Mouse (Mus musculus) forebrain, embryonic 16.5 days (tissue): ENCODE data around the gene Abca7. TPM values are rescaled to one million over a fixed set of nuclear protein-coding genes. Genes with fewer than 3 reads are reported as not detected.

Experiments
- ATAC-seq: fragments of 200-750 bp; cut with Nextera tagmentation; 2 replicates; pipeline ENCODE4 v1.8.0; 2017; ENCODE audit warnings: mild to moderate bottlenecking, moderate library complexity
- H3K27ac ChIP-seq: fragments of 300-500 bp; sonication (generic); 2 replicates; pipeline ENCODE4 v1.5.1; 2014; ENCODE audit warnings: low read length, control low read depth
- H3K27me3 ChIP-seq: fragments of 300-500 bp; sonication (generic); replicated peaks from 2 replicates; pipeline ENCODE4 v1.6.1; 2014; ENCODE audit warnings: low read length; ENCODE audit not compliant: control insufficient read depth, insufficient read depth
- H3K36me3 ChIP-seq: fragments of 300-500 bp; sonication (generic); 2 replicates; pipeline ENCODE4 v1.6.1; 2014; ENCODE audit not compliant: control insufficient read depth, insufficient read depth
- H3K4me1 ChIP-seq: fragments of 300-500 bp; sonication (generic); replicated peaks from 2 replicates; pipeline ENCODE4 v1.6.1; 2014; ENCODE audit warnings: low read length; ENCODE audit not compliant: control insufficient read depth, insufficient read depth
- H3K4me2 ChIP-seq: fragments of 300-500 bp; sonication (generic); 2 replicates; pipeline ENCODE4 v1.6.1; 2014; ENCODE audit warnings: mild to moderate bottlenecking, low read length, control low read depth
- H3K4me3 ChIP-seq: fragments of 300-500 bp; sonication (generic); replicated peaks from 2 replicates; pipeline ENCODE4 v1.5.1; 2014; ENCODE audit warnings: mild to moderate bottlenecking, low read length, control low read depth
- H3K9ac ChIP-seq: fragments of 300-500 bp; sonication (generic); replicated peaks from 2 replicates; pipeline ENCODE4 v1.6.1; 2014; ENCODE audit warnings: low read depth, low read length, control low read depth
- H3K9me3 ChIP-seq: fragments of 300-500 bp; sonication (generic); 2 replicates; pipeline ENCODE4 v1.6.1; 2016; ENCODE audit warnings: low read length; ENCODE audit not compliant: control insufficient read depth
- WGBS: fragments of 180-500 bp; shearing (Covaris S2); extraction: QIAGEN DNeasy Blood & Tissue Kit; methylation state at CpG from one replicate; pipeline ENCODE4 v1.1.7; 2014; 5-methylcytosine and 5-hydroxymethylcytosine counted together
- polyA plus RNA-seq: library from polyadenylated mRNA; unstranded; fragments of >200 nt; fragmentation: Nextera tagmentation; extraction: Ambion mirVana; gene quantifications from 2 replicates; pipeline ENCODE4 v1.2.1, GENCODE M21; 2015

Gene Abca7
- polyA plus RNA-seq, 1 experiment from 2014 or later, result 4.7 TPM

- ATAC-seq, result peak; percentile 16; the same call in 1 of the 2 replicates
- Histone ChIP-seq H3K9me3 (no peaks in the 10 kb centered on the region), H3K36me3 (no peaks in the 10 kb centered on the region), H3K4me1 (peaks cover 20% of the 10 kb centered on the region), H3K27me3 (peaks cover 3% of the 10 kb centered on the region; the same call in 1 of the 2 replicates), H3K9ac (peak overlapping the region; percentile 51), H3K4me3 (peak overlapping the region; percentile 59), H3K27ac (peak overlapping the region; percentile 35; the same call in 1 of the 2 replicates), H3K4me2 (peak overlapping the region; percentile 79)
- WGBS, result 2% methylated on average over 15 of the region's 15 CpGs
These were observed 1.5 kb downstream of the Abca7 start for GRCm38 (mm10) chr10:79997819-79998218.

- peaks cover 11% of the 10 kb centered on the region; the same call in 1 of the 2 replicates for H3K27me3 ChIP-seq
- ATAC-seq, result no peak
- peaks cover 14% of the 10 kb centered on the region for H3K4me1 ChIP-seq
- H3K9me3 ChIP-seq, result no peaks in the 10 kb centered on the region
- no peaks in the 10 kb centered on the region for H3K36me3 ChIP-seq
- H3K9ac ChIP-seq, result no peak overlapping the region
- H3K4me3 ChIP-seq, result no peak overlapping the region
- WGBS, result 83% methylated on average over 9 of the region's 9 CpGs
- no peak overlapping the region for H3K27ac ChIP-seq
- H3K4me2 ChIP-seq, result no peak overlapping the region
These were observed 5.7 kb downstream of the Abca7 start for GRCm38 (mm10) chr10:80001945-80002344.

DNA sequence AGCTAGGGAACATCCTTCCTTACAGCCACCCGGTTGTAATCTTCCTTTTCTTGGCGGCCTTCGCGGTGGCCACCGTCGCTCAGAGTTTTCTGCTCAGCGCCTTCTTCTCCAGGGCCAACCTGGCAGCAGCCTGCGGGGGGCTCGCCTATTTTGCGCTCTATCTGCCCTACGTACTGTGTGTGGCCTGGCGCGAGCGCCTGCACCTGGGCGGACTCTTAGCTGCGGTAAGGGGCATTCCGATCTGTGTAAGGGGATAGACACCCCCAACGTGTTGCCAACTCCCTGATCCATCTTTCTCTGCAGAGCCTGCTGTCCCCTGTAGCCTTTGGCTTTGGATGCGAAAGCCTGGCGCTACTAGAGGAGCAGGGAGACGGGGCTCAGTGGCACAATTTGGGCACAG lies 6.5 kb downstream of the Abca7 start:
- 21% methylated on average over 21 of the region's 21 CpGs for WGBS
- Histone ChIP-seq H3K9ac (no peak overlapping the region), H3K36me3 (no peaks in the 10 kb centered on the region), H3K4me3 (no peak overlapping the region), H3K4me1 (peaks cover 5% of the 10 kb centered on the region), H3K27ac (no peak overlapping the region), H3K4me2 (no peak overlapping the region), H3K9me3 (no peaks in the 10 kb centered on the region), H3K27me3 (peaks cover 11% of the 10 kb centered on the region; the same call in 1 of the 2 replicates)
- no peak for ATAC-seq

DNA sequence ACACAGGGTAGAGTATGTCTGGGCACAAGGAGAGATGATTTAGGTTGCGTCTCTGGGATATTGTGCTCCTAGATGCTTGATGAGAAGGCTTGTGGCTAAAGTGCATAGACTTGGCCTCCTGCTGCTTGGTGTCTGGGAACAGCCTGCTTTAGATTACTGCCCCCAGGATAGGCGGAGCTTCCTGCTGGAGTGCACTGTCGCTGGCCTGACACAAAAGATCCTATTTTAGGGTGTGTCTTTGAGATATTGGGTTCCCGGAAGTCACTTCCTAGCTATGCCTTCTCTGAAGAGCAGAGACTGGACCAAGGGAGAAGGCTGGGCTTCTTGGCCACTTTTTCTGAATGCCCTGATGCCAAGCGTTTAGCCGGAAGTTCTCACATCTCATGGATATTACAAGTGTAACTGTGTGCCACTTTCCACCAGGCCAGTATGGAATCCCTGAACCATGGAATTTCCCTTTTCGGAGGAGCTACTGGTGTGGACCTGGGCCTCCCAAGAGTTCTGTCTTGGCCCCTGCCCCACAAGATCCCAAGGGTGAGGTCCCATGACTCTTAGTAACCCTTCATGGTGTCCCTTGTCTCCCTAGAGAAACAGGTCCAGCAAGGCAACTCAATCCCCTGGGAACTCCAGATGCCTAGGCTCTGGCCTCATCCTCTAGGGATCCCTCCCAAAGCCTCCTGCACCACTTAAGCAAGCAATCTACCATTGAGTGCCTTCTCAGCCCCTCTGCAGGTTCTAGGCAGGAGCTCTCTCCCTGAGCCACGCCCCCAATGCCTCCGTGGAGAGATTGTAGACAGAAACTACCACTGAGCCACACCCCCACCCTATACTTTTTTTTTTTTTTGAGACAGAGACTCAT lies 7.3 kb downstream of the Abca7 start:
- H3K9me3 ChIP-seq, result no peaks in the 10 kb centered on the region
- no peaks in the 10 kb centered on the region for H3K36me3 ChIP-seq
- H3K27me3 ChIP-seq, result peaks cover 11% of the 10 kb centered on the region; the same call in 1 of the 2 replicates
- H3K27ac ChIP-seq, result no peak overlapping the region
- 62% methylated on average over 9 of the region's 9 CpGs for WGBS
- H3K4me1 ChIP-seq, result no peaks in the 10 kb centered on the region
- no peak for ATAC-seq
- no peak overlapping the region for H3K4me2 ChIP-seq
- H3K9ac ChIP-seq, result no peak overlapping the region
- no peak overlapping the region for H3K4me3 ChIP-seq

DNA sequence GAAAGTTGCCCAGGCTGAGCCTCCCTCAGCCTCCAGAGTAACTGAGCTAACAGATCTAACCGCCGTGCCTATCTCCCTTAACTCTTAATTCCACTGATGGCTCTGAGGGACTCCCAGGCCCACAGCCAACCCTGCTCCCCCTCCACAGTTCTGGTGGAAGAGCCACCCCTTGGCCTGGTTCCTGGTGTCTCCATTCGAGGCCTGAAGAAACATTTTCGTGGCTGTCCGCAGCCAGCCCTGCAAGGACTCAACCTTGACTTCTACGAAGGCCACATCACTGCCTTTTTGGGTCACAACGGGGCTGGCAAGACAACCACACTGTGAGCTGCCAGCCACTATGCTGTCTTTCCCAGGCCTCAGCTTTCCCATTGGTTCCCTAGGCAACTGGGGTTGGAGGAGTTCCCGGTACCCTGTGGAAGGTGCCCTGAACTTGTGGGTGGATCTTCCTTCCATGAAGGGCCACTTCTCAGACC lies 8.0 kb downstream of the Abca7 start:
- Histone ChIP-seq H3K9me3 (no peaks in the 10 kb centered on the region), H3K27me3 (peaks cover 11% of the 10 kb centered on the region; the same call in 1 of the 2 replicates), H3K4me2 (no peak overlapping the region), H3K9ac (no peak overlapping the region), H3K4me3 (no peak overlapping the region), H3K27ac (no peak overlapping the region), H3K36me3 (no peaks in the 10 kb centered on the region), H3K4me1 (no peaks in the 10 kb centered on the region)
- WGBS, result 89% methylated on average over 8 of the region's 8 CpGs
- ATAC-seq, result no peak

DNA sequence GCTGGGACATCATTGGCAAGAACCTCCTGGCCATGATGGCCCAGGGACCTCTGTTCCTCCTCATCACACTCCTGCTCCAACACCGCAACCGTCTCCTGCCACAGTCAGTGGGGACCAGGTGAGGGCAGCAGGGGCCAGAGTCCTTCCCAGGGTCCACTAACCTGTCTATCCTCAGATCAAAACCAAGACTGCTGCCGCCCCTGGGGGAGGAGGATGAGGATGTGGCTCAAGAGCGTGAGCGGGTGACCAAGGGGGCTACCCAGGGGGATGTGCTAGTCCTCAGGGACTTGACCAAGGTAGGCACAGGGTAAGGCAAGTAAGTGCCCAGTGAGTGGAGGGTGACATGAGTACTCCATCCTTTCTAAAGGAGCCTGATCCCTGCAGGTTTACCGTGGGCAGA lies 15.4 kb downstream of the Abca7 start:
- no peak for ATAC-seq

DNA sequence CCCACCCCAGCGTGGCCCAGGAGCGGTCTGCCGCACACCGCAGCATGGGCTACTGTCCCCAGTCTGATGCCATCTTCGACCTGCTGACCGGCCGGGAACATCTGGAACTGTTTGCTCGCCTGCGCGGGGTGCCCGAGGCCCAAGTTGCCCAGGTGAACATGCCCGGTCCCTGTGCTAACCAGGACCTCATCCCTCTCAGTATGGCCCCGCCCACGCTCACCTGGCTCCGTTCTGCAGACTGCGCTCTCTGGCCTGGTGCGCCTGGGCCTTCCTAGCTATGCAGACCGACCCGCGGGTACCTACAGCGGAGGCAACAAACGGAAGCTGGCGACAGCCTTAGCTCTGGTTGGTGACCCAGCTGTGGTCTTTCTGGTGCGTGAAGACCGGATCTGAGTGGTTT lies 17.3 kb downstream of the Abca7 start:
- Histone ChIP-seq H3K4me3 (no peak overlapping the region), H3K36me3 (peaks cover 7% of the 10 kb centered on the region; the same call in 1 of the 2 replicates), H3K4me2 (no peak overlapping the region), H3K27ac (no peak overlapping the region), H3K9me3 (peaks cover 18% of the 10 kb centered on the region), H3K27me3 (peaks cover 52% of the 10 kb centered on the region), H3K9ac (no peak overlapping the region), H3K4me1 (no peaks in the 10 kb centered on the region)
- 23% methylated on average over 25 of the region's 25 CpGs for WGBS
- no peak for ATAC-seq

More for the DNA sequence above, 15.4 kb downstream of the Abca7 start:
- Histone ChIP-seq H3K36me3 (peaks cover 7% of the 10 kb centered on the region; the same call in 1 of the 2 replicates), H3K27ac (no peak overlapping the region), H3K9me3 (peaks cover 18% of the 10 kb centered on the region), H3K9ac (no peak overlapping the region), H3K4me3 (no peak overlapping the region), H3K27me3 (peaks cover 45% of the 10 kb centered on the region), H3K4me2 (no peak overlapping the region), H3K4me1 (no peaks in the 10 kb centered on the region)
- WGBS, result 85% methylated on average over 6 of the region's 6 CpGs

DNA sequence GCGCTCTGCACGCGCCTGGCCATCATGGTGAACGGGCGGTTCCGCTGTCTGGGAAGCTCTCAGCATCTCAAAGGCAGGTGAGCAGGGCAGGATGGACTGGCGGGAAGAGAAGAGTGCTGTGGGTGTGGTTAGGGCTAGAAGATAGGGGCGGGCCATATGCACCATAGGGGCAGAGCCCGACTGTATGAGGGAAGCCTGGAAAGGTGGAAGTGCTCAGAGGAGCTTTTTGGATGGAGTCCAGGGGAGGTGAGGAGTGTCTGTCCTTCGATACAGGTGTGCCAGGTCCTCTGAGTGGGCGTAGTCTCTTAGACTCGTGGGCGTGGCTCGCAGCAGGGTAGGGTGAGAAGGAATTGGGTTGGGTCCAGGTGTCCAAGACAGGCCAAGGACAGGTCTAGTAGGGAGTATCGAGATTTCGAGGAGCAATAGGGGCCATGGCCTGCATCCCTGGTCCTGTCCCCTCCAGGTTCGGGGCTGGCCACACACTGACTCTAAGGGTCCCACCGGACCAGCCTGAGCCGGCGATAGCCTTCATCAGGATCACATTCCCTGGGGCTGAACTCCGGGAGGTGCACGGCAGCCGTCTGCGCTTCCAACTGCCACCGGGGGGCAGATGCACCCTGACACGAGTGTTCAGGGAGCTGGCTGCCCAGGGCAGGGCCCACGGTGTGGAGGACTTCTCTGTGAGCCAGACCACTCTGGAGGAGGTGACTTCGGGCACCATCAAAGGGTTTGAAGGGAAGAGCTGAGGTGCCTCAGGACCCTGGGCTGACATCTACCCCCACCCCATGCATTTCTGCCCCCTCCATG lies 18.4 kb downstream of the Abca7 start:
- no peak overlapping the region for H3K27ac ChIP-seq
- peaks cover 7% of the 10 kb centered on the region; the same call in 1 of the 2 replicates for H3K36me3 ChIP-seq
- no peak overlapping the region for H3K4me3 ChIP-seq
- no peak for ATAC-seq
- H3K9me3 ChIP-seq, result peaks cover 16% of the 10 kb centered on the region
- no peak overlapping the region for H3K9ac ChIP-seq
- 21% methylated on average over 28 of the region's 28 CpGs for WGBS
- H3K4me2 ChIP-seq, result no peak overlapping the region
- peaks cover 62% of the 10 kb centered on the region for H3K27me3 ChIP-seq
- H3K4me1 ChIP-seq, result no peaks in the 10 kb centered on the region

GRCm38 (mm10) chr10:80015583-80015982 lies 19.3 kb downstream of the Abca7 start:
- Histone ChIP-seq H3K9ac (no peak overlapping the region), H3K9me3 (peaks cover 7% of the 10 kb centered on the region), H3K36me3 (peaks cover 5% of the 10 kb centered on the region; the same call in 1 of the 2 replicates), H3K27me3 (peaks cover 62% of the 10 kb centered on the region), H3K4me1 (no peaks in the 10 kb centered on the region), H3K4me2 (no peak overlapping the region), H3K27ac (no peak overlapping the region), H3K4me3 (no peak overlapping the region)
- ATAC-seq, result no peak
- WGBS, result 79% methylated on average over 10 of the region's 10 CpGs
